17 mouse cellular contexts compared by ENCODE assay signal in the genomic region with DNA sequence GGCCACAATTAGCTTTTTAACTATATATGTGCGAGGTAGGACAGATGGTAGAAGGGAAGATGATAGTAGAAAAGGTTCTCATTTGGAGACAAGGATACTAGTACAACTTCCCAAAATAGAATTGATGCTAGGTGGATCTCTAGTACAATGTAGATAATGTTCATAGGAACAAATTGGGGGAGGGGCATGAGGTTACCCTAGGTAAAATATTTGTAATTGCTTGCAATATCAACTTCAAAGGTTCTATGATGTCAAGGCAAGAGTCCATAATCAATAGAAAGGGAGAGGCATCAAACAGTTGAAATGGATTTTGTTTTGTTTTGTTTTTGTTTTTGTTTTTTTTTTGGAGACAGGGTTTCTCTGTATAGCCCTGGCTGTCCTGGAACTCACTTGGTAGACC. TPM values are rescaled to one million over a fixed set of nuclear protein-coding genes. Genes with fewer than 3 reads are reported as not detected.
"Had no signal": no experiment of that assay in that cellular context is flagged by ENCODE, and none has a peak within 500 bp of the region (broad histone marks: within the 10 kb centered on the region; RNA-seq: fewer than 3 reads in every experiment).

No protein-coding gene starts in this region.

- H3K9ac ChIP-seq: neural tube, embryonic 13.5 days; neural tube, embryonic 15.5 days; stomach, embryonic 15.5 days had no signal

- H3K4me1 ChIP-seq: neural tube, embryonic 13.5 days; neural tube, embryonic 15.5 days; stomach, embryonic 15.5 days had no signal

- H3K27me3 ChIP-seq: neural tube, embryonic 13.5 days; neural tube, embryonic 15.5 days; stomach, embryonic 15.5 days had no signal

- H3K4me3 ChIP-seq: neural tube, embryonic 13.5 days; neural tube, embryonic 15.5 days; stomach, embryonic 15.5 days had no signal

- H3K4me2 ChIP-seq: neural tube, embryonic 13.5 days; neural tube, embryonic 15.5 days; stomach, embryonic 15.5 days had no signal

- H3K9me3 ChIP-seq: neural tube, embryonic 13.5 days; neural tube, embryonic 15.5 days; stomach, embryonic 15.5 days had no signal

- DNase-seq: retina, postnatal 1 day; right cerebral cortex, adult 18-20 months; right cerebral cortex, postnatal 14 days; right cerebral cortex, postnatal 25 days; right cerebral cortex, postnatal 4 days; spleen, adult 18-20 months; thymus, adult 18-20 months; thymus, adult 2 months; thymus, postnatal 14 days; thymus, postnatal 25 days; thymus, postnatal 36 days; thymus, postnatal 4 days had no signal

- H3K36me3 ChIP-seq: neural tube, embryonic 13.5 days; neural tube, embryonic 15.5 days; stomach, embryonic 15.5 days had no signal

- H3K27ac ChIP-seq: neural tube, embryonic 13.5 days; neural tube, embryonic 15.5 days; stomach, embryonic 15.5 days; stomach, postnatal 0 days had no signal

RNA-seq across cellular contexts. Expression of gene Abcc2, which starts 12.0 kb away (rescaled TPM):
- polyA plus RNA-seq: thymus, postnatal 0 days had no signal
